Mouse (Mus musculus) intestine, embryonic 14.5 days (tissue): Measurements from ENCODE around the gene Ets1. TPM values are rescaled to one million over a fixed set of nuclear protein-coding genes. Genes with fewer than 3 reads are reported as not detected.

Experiments
- ATAC-seq: fragments of 200-750 bp; cut with Nextera tagmentation; replicated peaks from 2 replicates; pipeline ENCODE4 v1.8.0; 2017; ENCODE audit warnings: low read depth, moderate number of reproducible peaks, moderate TSS enrichment, moderate library complexity; ENCODE audit not compliant: low FRiP score, low TSS enrichment
- DNase-seq: peaks from one replicate; pipeline ENCODE4 v3.0.0-alpha.2; 2018; ENCODE audit warnings: low spot score
- H3K27ac ChIP-seq: fragments of 300-500 bp; sonication (generic); 2 replicates; pipeline ENCODE4 v1.5.1; 2014; ENCODE audit warnings: low read depth, mild to moderate bottlenecking, control low read depth
- H3K27me3 ChIP-seq: fragments of 300-500 bp; sonication (generic); replicated peaks from 2 replicates; pipeline ENCODE4 v1.6.1; 2014; ENCODE audit warnings: low read length, control low read depth; ENCODE audit not compliant: control insufficient read depth, insufficient read depth
- H3K36me3 ChIP-seq: fragments of 300-500 bp; sonication (generic); 2 replicates; pipeline ENCODE4 v1.6.1; 2014; ENCODE audit warnings: low read length, control low read depth; ENCODE audit not compliant: control insufficient read depth, insufficient read depth
- H3K4me1 ChIP-seq: fragments of 300-500 bp; sonication (generic); replicated peaks from 2 replicates; pipeline ENCODE4 v1.6.1; 2014; ENCODE audit warnings: low read length, control low read depth, mixed read lengths; ENCODE audit not compliant: control insufficient read depth, insufficient read depth
- H3K4me2 ChIP-seq: fragments of 300-500 bp; sonication (generic); 2 replicates; pipeline ENCODE4 v1.6.1; 2014; ENCODE audit warnings: low read length
- H3K4me3 ChIP-seq: fragments of 300-500 bp; sonication (generic); 2 replicates; pipeline ENCODE4 v1.5.1; 2014; ENCODE audit warnings: low read depth, low read length, control low read depth, mixed read lengths
- H3K9ac ChIP-seq: fragments of 300-500 bp; sonication (generic); 2 replicates; pipeline ENCODE4 v1.6.1; 2014; ENCODE audit warnings: mild to moderate bottlenecking, low read length
- H3K9me3 ChIP-seq: fragments of 300-500 bp; sonication (generic); 2 replicates; pipeline ENCODE4 v1.6.1; 2016; ENCODE audit warnings: low read length, control low read depth; ENCODE audit not compliant: control insufficient read depth
- WGBS: fragments of 180-500 bp; shearing (Covaris S2); extraction: QIAGEN DNeasy Blood & Tissue Kit; methylation state at CpG from one replicate; pipeline ENCODE4 v1.1.7; 2014; 5-methylcytosine and 5-hydroxymethylcytosine counted together
- polyA plus RNA-seq: library from polyadenylated mRNA; unstranded; fragments of >200 nt; fragmentation: Nextera tagmentation; extraction: Ambion mirVana; gene quantifications from 2 replicates; pipeline ENCODE4 v1.2.1, GENCODE M21; 2014

Gene Ets1
- polyA plus RNA-seq, 1 experiment from 2014 or later = 46.3 TPM

DNA sequence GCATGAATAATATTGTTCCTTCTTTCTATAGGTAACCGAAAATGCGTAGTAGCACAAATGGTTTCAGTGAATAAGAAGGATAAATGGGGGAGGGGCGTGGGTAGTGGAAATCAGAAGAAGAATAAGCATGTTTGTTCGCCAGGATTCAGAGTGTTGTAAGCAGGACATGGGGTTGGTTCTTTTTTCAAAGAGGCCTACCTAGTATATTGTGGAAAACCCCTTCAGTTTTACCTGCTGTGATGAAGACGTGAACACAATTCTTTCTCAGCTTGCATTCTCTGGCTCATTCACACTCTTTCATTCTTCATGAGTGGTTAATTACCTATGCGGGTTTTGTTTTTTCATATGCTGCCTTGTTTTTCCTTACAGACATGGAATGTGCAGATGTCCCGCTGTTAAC, 92.3 kb downstream of the Ets1 start:
- Histone ChIP-seq H3K4me3 (no peak overlapping the region), H3K4me2 (no peak overlapping the region), H3K36me3 (peaks cover 42% of the 10 kb centered on the region), H3K4me1 (no peaks in the 10 kb centered on the region), H3K27me3 (no peaks in the 10 kb centered on the region), H3K9me3 (no peaks in the 10 kb centered on the region), H3K27ac (no peak overlapping the region), H3K9ac (no peak overlapping the region)
- ATAC-seq (no peak), DNase-seq (no peak)
- WGBS = 86% methylated on average over 7 of the region's 7 CpGs

GRCm38 (mm10) chr9:32728806-32729205, 92.8 kb downstream of the Ets1 start:
- no peak overlapping the region for H3K4me2 ChIP-seq
- no peak overlapping the region for H3K9ac ChIP-seq
- no peak for DNase-seq
- no peaks in the 10 kb centered on the region for H3K27me3 ChIP-seq
- no peaks in the 10 kb centered on the region for H3K9me3 ChIP-seq
- ATAC-seq = no peak
- H3K4me1 ChIP-seq = no peaks in the 10 kb centered on the region
- H3K4me3 ChIP-seq = no peak overlapping the region
- no peak overlapping the region for H3K27ac ChIP-seq
- WGBS = 79% methylated on average over 4 of the region's 4 CpGs
- H3K36me3 ChIP-seq = peaks cover 47% of the 10 kb centered on the region

DNA sequence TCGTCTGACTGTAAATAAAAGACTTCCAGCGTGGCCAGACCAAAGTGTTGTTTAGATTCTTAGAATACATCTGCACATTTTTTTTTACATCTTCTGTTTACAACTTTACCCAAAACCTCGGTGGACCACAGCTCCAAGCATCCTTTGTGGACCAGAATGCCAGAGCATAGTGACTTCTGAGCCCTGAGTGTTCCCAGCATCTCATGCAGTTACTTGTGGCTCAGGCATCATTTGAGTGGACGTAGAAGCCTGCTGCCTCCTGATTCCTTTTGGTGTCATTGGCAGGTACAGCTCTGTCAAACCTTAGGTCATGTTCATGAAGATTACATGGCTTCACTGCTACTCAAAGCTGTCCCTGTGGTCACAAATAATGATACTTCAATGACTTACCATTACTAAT, 93.2 kb downstream of the Ets1 start:
- no peak for ATAC-seq
- peaks cover 51% of the 10 kb centered on the region for H3K36me3 ChIP-seq

GRCm38 (mm10) chr9:32730001-32730655, 94.1 kb downstream of the Ets1 start:
- Histone ChIP-seq H3K4me2 (no peak overlapping the region), H3K27me3 (no peaks in the 10 kb centered on the region), H3K27ac (no peak overlapping the region), H3K9me3 (no peaks in the 10 kb centered on the region), H3K36me3 (peaks cover 60% of the 10 kb centered on the region), H3K9ac (no peak overlapping the region), H3K4me3 (no peak overlapping the region), H3K4me1 (no peaks in the 10 kb centered on the region)
- ATAC-seq (no peak), DNase-seq (no peak)
- 82% methylated on average over 9 of the region's 9 CpGs for WGBS

More for the DNA sequence above, 93.2 kb downstream of the Ets1 start:
- Histone ChIP-seq H3K4me2 (no peak overlapping the region), H3K9me3 (no peaks in the 10 kb centered on the region), H3K4me3 (no peak overlapping the region), H3K9ac (no peak overlapping the region), H3K27ac (no peak overlapping the region), H3K27me3 (no peaks in the 10 kb centered on the region), H3K4me1 (no peaks in the 10 kb centered on the region)
- 59% methylated on average over 4 of the region's 4 CpGs for WGBS
- no peak for DNase-seq

- H3K4me3 ChIP-seq = no peak overlapping the region
- 84% methylated on average over 13 of the region's 13 CpGs for WGBS
- no peak for ATAC-seq
- no peak for DNase-seq
- no peak overlapping the region for H3K4me2 ChIP-seq
- peaks cover 68% of the 10 kb centered on the region for H3K36me3 ChIP-seq
- H3K27me3 ChIP-seq = no peaks in the 10 kb centered on the region
- no peaks in the 10 kb centered on the region for H3K4me1 ChIP-seq
- H3K9me3 ChIP-seq = no peaks in the 10 kb centered on the region
- H3K9ac ChIP-seq = no peak overlapping the region
- no peak overlapping the region for H3K27ac ChIP-seq
Observed at GRCm38 (mm10) chr9:32730656-32731590, 94.9 kb downstream of the Ets1 start.

GRCm38 (mm10) chr9:32731787-32732186, 95.8 kb downstream of the Ets1 start:
- Histone ChIP-seq H3K4me1 (no peaks in the 10 kb centered on the region), H3K36me3 (peaks cover 77% of the 10 kb centered on the region), H3K27me3 (no peaks in the 10 kb centered on the region), H3K4me3 (no peak overlapping the region), H3K4me2 (no peak overlapping the region), H3K27ac (no peak overlapping the region), H3K9me3 (no peaks in the 10 kb centered on the region), H3K9ac (no peak overlapping the region)
- 37% methylated on average over 9 of the region's 9 CpGs for WGBS
- no peak for ATAC-seq
- no peak for DNase-seq

DNA sequence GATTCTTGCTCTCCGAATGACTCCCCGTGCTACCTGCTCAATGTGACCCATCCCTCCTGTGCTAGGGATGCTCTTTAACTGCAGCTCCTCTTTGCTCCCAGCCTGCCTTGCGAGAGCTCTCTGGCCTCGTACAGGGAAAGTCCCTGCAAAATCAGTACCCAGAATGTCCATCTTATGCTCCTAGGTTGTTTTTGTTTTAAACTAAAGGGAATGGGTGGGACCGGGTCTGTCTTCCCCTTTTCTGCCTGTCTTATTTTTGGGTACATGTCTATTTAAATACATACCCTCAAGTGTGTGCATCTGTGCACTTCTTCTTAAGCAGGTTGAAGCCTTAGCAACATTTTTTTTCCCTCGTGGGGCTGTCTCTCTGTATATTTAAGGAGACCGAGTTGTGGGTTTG, 99.0 kb downstream of the Ets1 start:
- H3K27me3 ChIP-seq = no peaks in the 10 kb centered on the region
- no peak overlapping the region for H3K9ac ChIP-seq
- DNase-seq (no peak), ATAC-seq (no peak)
- WGBS = 92% methylated on average over 7 of the region's 7 CpGs
- H3K9me3 ChIP-seq = no peaks in the 10 kb centered on the region
- no peaks in the 10 kb centered on the region for H3K4me1 ChIP-seq
- peaks cover 83% of the 10 kb centered on the region for H3K36me3 ChIP-seq
- H3K27ac ChIP-seq = no peak overlapping the region
- no peak overlapping the region for H3K4me2 ChIP-seq
- H3K4me3 ChIP-seq = no peak overlapping the region

- no peak overlapping the region for H3K4me2 ChIP-seq
- no peaks in the 10 kb centered on the region for H3K4me1 ChIP-seq
- no peak overlapping the region for H3K9ac ChIP-seq
- peaks cover 84% of the 10 kb centered on the region for H3K36me3 ChIP-seq
- no peak overlapping the region for H3K4me3 ChIP-seq
- 91% methylated on average over 9 of the region's 9 CpGs for WGBS
- ATAC-seq (no peak), DNase-seq (no peak)
- no peaks in the 10 kb centered on the region for H3K27me3 ChIP-seq
- H3K9me3 ChIP-seq = no peaks in the 10 kb centered on the region
- no peak overlapping the region for H3K27ac ChIP-seq
Observed at GRCm38 (mm10) chr9:32736051-32736450, 100.0 kb downstream of the Ets1 start.
